In genomic region chr9:59034836-59035235, GRCm38 (mm10) we compare ENCODE assay signal across 8 mouse cellular contexts. TPM values are rescaled to one million over a fixed set of nuclear protein-coding genes. Genes with fewer than 3 reads are reported as not detected.
DNase-seq lines count a peak whose midpoint lies in the region; ATAC-seq lines count a peak whose summit lies in the region.

No protein-coding gene starts in this region.

- no peak for ATAC-seq in embryonic facial prominence, embryonic 14.5 days (ENCODE audit: low read depth)
- no peak for ATAC-seq in megakaryocyte, adult 5-6 weeks (ENCODE audit: poor library complexity, severe bottlenecking)
- no peak for ATAC-seq in CD4-positive, CD25-positive, alpha-beta regulatory T cell, adult 4 months

- peak; percentile 61 for DNase-seq in NIH3T3 (ENCODE audit: low read depth)
- peak; percentile 45 for DNase-seq in embryonic facial prominence, embryonic 14.5 days (ENCODE audit: low spot score)
- DNase-seq in induced T-regulatory cell, adult 2 months (ENCODE audit: low read depth), result peak; percentile 1
- peak; percentile 27 for DNase-seq in lung, postnatal 25 days (ENCODE audit: low spot score)
- DNase-seq in B cell, adult 2 months, result no peak
- DNase-seq in layer of hippocampus, adult 11-12 months (ENCODE audit: low spot score), result no peak

- peak overlapping the region; percentile 83 for H3K4me2 ChIP-seq in embryonic facial prominence, embryonic 14.5 days (ENCODE audit: low read depth, low read length)

- no peaks in the 10 kb centered on the region for H3K27me3 ChIP-seq in embryonic facial prominence, embryonic 14.5 days (replicated peaks; ENCODE audit: control insufficient read depth, insufficient read depth, low read length)

- peak overlapping the region; percentile 97 for H3K9ac ChIP-seq in embryonic facial prominence, embryonic 14.5 days (ENCODE audit: low read depth, low read length)

- peak overlapping the region; percentile 100 for H3K27ac ChIP-seq in embryonic facial prominence, embryonic 14.5 days (replicated peaks; ENCODE audit: low read depth, low read length)

- 26% methylated on average over 5 of the region's 5 CpGs for WGBS in embryonic facial prominence, embryonic 14.5 days

- no peaks in the 10 kb centered on the region for H3K36me3 ChIP-seq in embryonic facial prominence, embryonic 14.5 days (ENCODE audit: control insufficient read depth, insufficient read depth, low read length)

- peaks cover 14% of the 10 kb centered on the region for H3K4me1 ChIP-seq in embryonic facial prominence, embryonic 14.5 days (ENCODE audit: control insufficient read depth, insufficient read depth, low read length)

- no peaks in the 10 kb centered on the region for H3K9me3 ChIP-seq in embryonic facial prominence, embryonic 14.5 days (ENCODE audit: control insufficient read depth, low read length)

- H3K4me3 ChIP-seq in embryonic facial prominence, embryonic 14.5 days (ENCODE audit: low read depth, low read length), result peak overlapping the region; percentile 100

RNA-seq across cellular contexts. Expression of gene Neo1, which starts 1.4 kb away (rescaled TPM):
- 43.1 and 48.9 TPM in 2 replicates for polyA plus RNA-seq in embryonic facial prominence, embryonic 14.5 days (2014; fragmentation: Nextera tagmentation; extraction: Ambion mirVana)
- 0.43 and 0.91 TPM in 2 replicates for total RNA-seq in megakaryocyte, adult 5-6 weeks (2015)
- 0.15 and 0.85 TPM in 2 replicates for total RNA-seq in megakaryocyte, adult 5-6 weeks (2017)
- under 1 TPM; 0.24 to 0.32 TPM for polyA plus RNA-seq in CD4-positive, CD25-positive, alpha-beta regulatory T cell, adult 4 months (2017; shearing (Covaris generic))

Comparison
In these comparisons a context has a peak if more than half of its experiments do, and no peak if none do; other contexts are left out.
1. DNase-seq: peak in NIH3T3 (single experiment), embryonic facial prominence, embryonic 14.5 days (single experiment), induced T-regulatory cell, adult 2 months (single experiment) and lung, postnatal 25 days (single experiment); none in B cell, adult 2 months (0 of 2) and layer of hippocampus, adult 11-12 months (single experiment).
2. RNA of gene Neo1, which starts 1.4 kb away (polyA plus RNA-seq): 43.1 to 48.9 TPM in embryonic facial prominence, embryonic 14.5 days; 0.24 to 0.32 TPM in CD4-positive, CD25-positive, alpha-beta regulatory T cell, adult 4 months; every median in the first group is over 10 times any median in the second.